Mouse (Mus musculus) midbrain, embryonic 13.5 days (tissue): ENCODE measurements around the gene Flywch2. TPM values are rescaled to one million over a fixed set of nuclear protein-coding genes. Genes with fewer than 3 reads are reported as not detected.

Source experiments
- ATAC-seq: fragments of 200-750 bp; cut with Nextera tagmentation; 2 replicates; pipeline ENCODE4 v1.8.0; 2017; ENCODE audit warnings: mild to moderate bottlenecking, moderate TSS enrichment, moderate library complexity
- H3K27ac ChIP-seq: fragments of 300-500 bp; sonication (generic); 2 replicates; pipeline ENCODE4 v1.5.1; 2015; ENCODE audit warnings: inconsistent platforms, mild to moderate bottlenecking, moderate library complexity
- H3K27me3 ChIP-seq: fragments of 300-500 bp; sonication (generic); 2 replicates; pipeline ENCODE4 v1.6.1; 2015; ENCODE audit warnings: mild to moderate bottlenecking, inconsistent platforms
- H3K36me3 ChIP-seq: fragments of 300-500 bp; sonication (generic); 2 replicates; pipeline ENCODE4 v1.6.1; 2015; ENCODE audit warnings: mild to moderate bottlenecking, inconsistent platforms
- H3K4me1 ChIP-seq: fragments of 300-500 bp; sonication (generic); replicated peaks from 2 replicates; pipeline ENCODE4 v1.6.1; 2015; ENCODE audit warnings: inconsistent platforms
- H3K4me2 ChIP-seq: fragments of 300-500 bp; sonication (generic); replicated peaks from 2 replicates; pipeline ENCODE4 v1.6.1; 2015; ENCODE audit warnings: moderate library complexity, mild to moderate bottlenecking, inconsistent platforms
- H3K4me3 ChIP-seq: fragments of 300-500 bp; sonication (generic); replicated peaks from 2 replicates; pipeline ENCODE4 v1.5.1; 2015; ENCODE audit warnings: mild to moderate bottlenecking, inconsistent platforms
- H3K9ac ChIP-seq: fragments of 300-500 bp; sonication (generic); replicated peaks from 2 replicates; pipeline ENCODE4 v1.6.1; 2015; ENCODE audit warnings: mild to moderate bottlenecking, inconsistent platforms
- H3K9me3 ChIP-seq: fragments of 300-500 bp; sonication (generic); 2 replicates; pipeline ENCODE4 v1.6.1; 2016; ENCODE audit warnings: mild to moderate bottlenecking, inconsistent platforms
- WGBS: fragments of 180-500 bp; shearing (Covaris S2); methylation state at CpG from one replicate; pipeline ENCODE4 v1.1.7; 2015; 5-methylcytosine and 5-hydroxymethylcytosine counted together
- polyA plus RNA-seq: library from polyadenylated mRNA; unstranded; fragments of >200 nt; fragmentation: Nextera tagmentation; extraction: Ambion mirVana; gene quantifications from 2 replicates; pipeline ENCODE4 v1.2.1, GENCODE M21; 2015

Gene Flywch2
- 63.9 and 70.5 TPM in 2 replicates for polyA plus RNA-seq

DNA sequence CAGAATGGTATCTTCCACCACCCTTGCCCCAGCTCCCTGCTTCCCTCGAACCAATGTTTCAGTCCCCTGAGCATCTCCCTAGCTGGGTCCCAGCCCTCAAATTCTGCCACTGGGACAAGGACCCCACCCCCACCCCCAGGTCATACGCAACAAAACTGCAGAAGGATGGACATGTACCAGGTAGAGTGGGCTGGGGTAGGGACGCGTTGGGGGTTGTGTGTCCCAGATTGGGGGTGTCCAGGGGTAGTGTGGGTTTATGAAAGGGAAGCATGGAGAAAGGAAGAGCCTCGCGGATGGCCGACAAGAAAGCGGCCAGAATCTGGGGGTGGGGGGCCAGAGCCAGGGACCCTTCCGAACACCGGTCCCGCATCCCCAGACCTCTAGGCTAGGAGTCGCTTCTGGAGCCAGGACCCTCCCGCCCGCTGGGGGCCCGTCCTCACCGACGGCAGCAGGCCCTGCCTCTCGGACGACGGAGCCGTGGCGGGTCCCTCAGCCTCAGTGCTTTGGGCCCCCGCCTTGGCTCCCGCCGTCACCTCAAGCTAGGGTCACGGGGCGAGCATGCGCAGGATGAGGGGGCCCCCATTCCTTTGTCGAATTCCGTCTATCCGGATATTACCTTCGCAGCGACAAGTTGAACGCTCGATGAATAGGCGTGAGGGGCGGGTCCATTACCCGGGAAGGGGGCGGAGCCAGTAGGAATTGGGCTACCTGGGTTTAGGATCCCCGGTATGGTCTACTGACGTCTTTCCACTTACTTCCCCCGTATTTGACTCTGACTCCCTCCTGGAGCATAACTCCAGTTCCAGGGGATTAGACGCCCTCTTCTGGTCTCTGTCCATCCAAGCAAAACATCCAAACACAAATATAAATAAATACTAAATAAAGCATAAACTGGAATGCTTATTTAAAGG lies at the start of gene Flywch2:
Gene Flywch2 (minus strand): TSS at position 521 of the 911 bp plus-strand sequence.
- H3K4me3 ChIP-seq, result peak within 1 kb of the TSS; percentile 54
- H3K36me3 ChIP-seq, result no peaks in the 10 kb centered on the region
- no peaks in the 10 kb centered on the region for H3K27me3 ChIP-seq
- peak within 1 kb of the TSS; percentile 86 for H3K9ac ChIP-seq
- no peaks in the 10 kb centered on the region for H3K9me3 ChIP-seq
- H3K4me2 ChIP-seq, result peak within 1 kb of the TSS; percentile 63
- peak; percentile 87 for ATAC-seq
- peak within 1 kb of the TSS; percentile 90 for H3K27ac ChIP-seq
- 2% methylated on average over 43 of the region's 43 CpGs for WGBS
- H3K4me1 ChIP-seq, result peaks cover 27% of the 10 kb centered on the region

DNA sequence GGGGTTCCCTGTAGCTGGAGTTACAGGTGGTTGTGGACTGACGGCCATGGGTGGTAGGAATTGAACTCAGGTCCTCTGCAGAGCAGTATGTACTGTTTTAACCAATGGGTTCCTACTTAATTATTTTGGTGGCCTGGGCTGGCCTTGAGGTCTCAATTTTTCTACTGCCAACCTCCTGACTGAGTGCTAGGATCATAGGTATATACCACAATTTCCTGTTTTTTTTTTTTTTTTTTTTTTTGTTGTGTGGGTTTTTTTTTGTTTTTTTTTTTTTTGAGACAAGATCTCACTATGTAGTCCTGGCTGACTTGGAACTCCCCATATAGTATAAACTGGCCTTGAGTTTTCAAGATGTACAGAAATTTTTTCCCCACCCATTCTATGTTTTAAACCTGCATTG lies 45.3 kb upstream of the Flywch2 start:
- Histone ChIP-seq H3K9me3 (no peaks in the 10 kb centered on the region), H3K27me3 (peaks cover 27% of the 10 kb centered on the region; the same call in 1 of the 2 replicates), H3K27ac (no peak overlapping the region), H3K36me3 (peaks cover 10% of the 10 kb centered on the region), H3K4me3 (no peak overlapping the region), H3K4me2 (no peak overlapping the region), H3K4me1 (peaks cover 29% of the 10 kb centered on the region), H3K9ac (no peak overlapping the region)
- WGBS, result 97% methylated on average over 1 of the region's 1 CpGs
- ATAC-seq, result no peak

DNA sequence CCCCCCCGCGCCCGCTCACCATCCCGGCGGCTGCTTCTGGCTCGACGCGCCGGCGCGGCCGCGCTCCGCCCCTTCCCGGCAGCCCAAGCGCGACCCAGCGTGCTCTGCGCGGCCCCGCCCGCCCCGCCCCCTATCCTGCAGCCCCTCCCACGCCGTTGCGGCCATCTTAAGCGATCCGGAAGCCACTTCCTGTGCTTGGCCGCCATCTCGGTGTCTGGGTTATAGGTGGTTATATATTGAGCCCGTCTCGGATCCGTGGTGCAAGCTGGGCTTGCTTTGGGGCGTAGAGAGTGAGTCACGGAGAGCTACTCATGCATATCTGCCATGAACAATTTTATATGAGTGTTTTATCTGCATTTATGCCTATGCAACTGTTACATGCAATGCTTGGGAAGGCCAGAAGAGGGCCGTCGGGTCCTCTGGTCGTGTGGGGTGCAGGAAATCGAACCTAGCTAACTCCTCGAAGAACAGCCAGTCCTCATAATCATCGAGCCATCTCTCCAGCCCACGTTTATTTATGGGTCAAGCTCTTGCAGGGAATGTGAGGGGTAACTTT lies 43.3 kb upstream of the Flywch2 start, which contains the start of gene Elob:
Gene Elob (minus strand): TSS at position 73 of the 556 bp plus-strand sequence.
- H3K36me3 ChIP-seq, result peaks cover 31% of the 10 kb centered on the region
- peak within 1 kb of the TSS; percentile 75 for H3K4me3 ChIP-seq
- ATAC-seq, result peak; percentile 95
- peak within 1 kb of the TSS; percentile 75 for H3K4me2 ChIP-seq
- peak within 1 kb of the TSS; percentile 96 for H3K27ac ChIP-seq
- H3K9me3 ChIP-seq, result no peaks in the 10 kb centered on the region
- H3K27me3 ChIP-seq, result peaks cover 20% of the 10 kb centered on the region; the same call in 1 of the 2 replicates
- H3K4me1 ChIP-seq, result peaks cover 25% of the 10 kb centered on the region
- peak within 1 kb of the TSS; percentile 92 for H3K9ac ChIP-seq
- WGBS, result 1% methylated on average over 41 of the region's 42 CpGs

DNA sequence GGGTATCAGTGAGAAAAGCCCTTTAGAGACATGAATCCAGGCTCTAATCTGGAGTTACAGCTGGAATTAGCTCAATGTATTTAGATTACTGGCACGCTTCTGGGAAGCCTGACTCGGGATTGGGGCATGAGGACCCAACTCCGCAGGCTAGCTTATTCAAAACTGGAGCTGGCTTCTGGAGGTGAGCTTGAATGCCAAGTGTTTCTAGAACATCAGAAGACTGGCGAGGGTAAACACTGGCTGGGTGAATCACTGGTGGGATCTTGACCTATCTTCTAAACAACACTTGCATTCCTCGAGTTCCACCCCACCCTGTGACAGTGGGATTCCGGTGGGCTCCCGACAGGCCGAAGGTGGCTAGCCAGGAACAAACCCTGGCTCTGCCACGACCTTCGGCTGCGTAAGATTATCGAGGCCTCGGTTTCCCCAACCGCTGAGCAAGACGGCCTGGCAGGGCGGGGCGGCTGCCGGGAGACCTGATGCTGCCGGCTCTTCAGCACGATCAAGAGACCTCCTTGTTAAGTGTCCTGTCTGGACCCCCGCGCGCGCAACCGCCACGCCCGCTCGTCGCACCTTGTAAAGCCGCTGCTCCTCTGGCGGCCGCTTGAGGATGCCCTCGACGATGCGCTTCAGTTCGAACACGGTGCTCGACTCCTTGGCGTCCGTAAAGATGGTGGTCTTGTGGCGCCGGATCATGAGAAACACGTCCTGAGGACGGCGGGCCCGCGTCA lies 42.6 kb upstream of the Flywch2 start:
- Histone ChIP-seq H3K4me2 (peak overlapping the region; percentile 75), H3K9me3 (no peaks in the 10 kb centered on the region), H3K9ac (peak overlapping the region; percentile 92), H3K27ac (peak overlapping the region; percentile 96), H3K4me1 (peaks cover 25% of the 10 kb centered on the region), H3K36me3 (peaks cover 38% of the 10 kb centered on the region), H3K27me3 (peaks cover 13% of the 10 kb centered on the region; the same call in 1 of the 2 replicates), H3K4me3 (peak overlapping the region; percentile 75)
- ATAC-seq, result peak; percentile 88
- under 1% methylated on average over 47 of the region's 47 CpGs for WGBS

DNA sequence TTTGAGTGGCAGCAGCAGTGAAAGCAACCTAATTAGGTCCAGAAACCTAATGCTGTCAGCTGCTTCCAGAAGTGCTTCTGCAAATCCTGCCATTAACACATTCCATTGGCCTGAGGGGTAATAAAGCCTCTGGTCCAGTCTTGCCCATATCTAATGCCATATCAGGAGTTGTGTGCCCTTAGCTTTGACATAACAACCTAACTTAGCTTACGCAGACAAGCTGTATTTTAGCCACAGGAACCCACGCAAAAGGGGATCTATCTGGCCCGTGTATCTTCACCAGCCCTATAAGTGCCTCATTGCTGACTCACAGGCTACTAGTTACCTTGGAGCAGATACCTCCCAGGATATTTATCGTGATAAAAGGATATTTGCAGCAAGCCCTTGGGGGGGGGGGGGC lies 39.7 kb upstream of the Flywch2 start:
- Histone ChIP-seq H3K36me3 (peaks cover 66% of the 10 kb centered on the region), H3K9ac (no peak overlapping the region), H3K27ac (no peak overlapping the region), H3K9me3 (no peaks in the 10 kb centered on the region), H3K4me3 (no peak overlapping the region), H3K27me3 (no peaks in the 10 kb centered on the region), H3K4me1 (peaks cover 25% of the 10 kb centered on the region), H3K4me2 (no peak overlapping the region)
- 86% methylated on average over 4 of the region's 4 CpGs for WGBS
- no peak for ATAC-seq

DNA sequence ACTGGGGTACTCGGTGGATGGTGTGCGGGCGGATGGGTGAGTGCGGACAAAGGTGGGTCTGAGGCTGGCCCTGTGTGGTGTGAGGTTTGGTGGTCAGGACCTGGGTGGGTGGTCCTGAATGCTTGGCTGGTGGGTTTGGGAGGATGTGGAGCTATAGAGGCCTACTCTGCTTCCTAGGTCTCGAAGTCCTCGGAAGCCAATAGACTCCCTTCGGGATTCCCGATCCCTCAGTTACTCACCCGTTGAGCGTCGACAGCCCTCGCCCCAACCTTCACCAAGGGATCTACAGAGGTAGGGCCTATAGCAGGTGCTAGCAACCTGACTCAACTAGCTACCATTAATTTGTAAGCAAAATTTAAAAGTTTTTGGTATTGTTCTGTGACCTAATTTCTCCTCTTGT lies 37.7 kb upstream of the Flywch2 start:
- Histone ChIP-seq H3K4me2 (no peak overlapping the region), H3K36me3 (peaks cover 86% of the 10 kb centered on the region), H3K4me3 (no peak overlapping the region), H3K27ac (no peak overlapping the region), H3K4me1 (peaks cover 20% of the 10 kb centered on the region), H3K9me3 (peaks cover 5% of the 10 kb centered on the region; the same call in 1 of the 2 replicates), H3K9ac (no peak overlapping the region), H3K27me3 (no peaks in the 10 kb centered on the region)
- 91% methylated on average over 12 of the region's 12 CpGs for WGBS
- 0 out of 2 replicates have a peak, but pooled peaks have one; percentile 46 for ATAC-seq

DNA sequence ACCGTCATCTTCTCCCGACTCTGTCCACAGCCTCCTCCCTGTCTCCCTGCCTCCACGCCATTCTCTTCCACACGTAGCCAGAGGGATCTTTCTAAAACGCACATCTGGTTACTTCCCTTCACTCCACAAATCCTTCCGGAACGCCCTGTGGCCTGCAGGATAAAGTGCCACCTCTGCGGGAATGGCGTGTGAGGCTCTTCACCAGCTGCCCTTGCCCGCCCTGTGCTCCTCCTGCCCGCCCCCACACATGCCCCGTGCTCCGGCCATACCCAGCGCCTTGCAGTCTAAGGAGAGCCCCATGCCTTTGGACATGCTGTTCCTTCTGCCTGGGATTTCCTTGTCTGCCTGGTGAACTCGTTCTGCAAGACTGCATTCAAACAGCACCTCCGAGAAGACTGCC lies 37.1 kb upstream of the Flywch2 start:
- Histone ChIP-seq H3K9me3 (peaks cover 8% of the 10 kb centered on the region; the same call in 1 of the 2 replicates), H3K36me3 (peaks cover 92% of the 10 kb centered on the region), H3K4me2 (no peak overlapping the region), H3K4me1 (peaks cover 17% of the 10 kb centered on the region), H3K27ac (no peak overlapping the region), H3K4me3 (no peak overlapping the region), H3K9ac (no peak overlapping the region), H3K27me3 (no peaks in the 10 kb centered on the region)
- ATAC-seq, result peak; percentile 44; the same call in 1 of the 2 replicates
- WGBS, result 85% methylated on average over 16 of the region's 16 CpGs

DNA sequence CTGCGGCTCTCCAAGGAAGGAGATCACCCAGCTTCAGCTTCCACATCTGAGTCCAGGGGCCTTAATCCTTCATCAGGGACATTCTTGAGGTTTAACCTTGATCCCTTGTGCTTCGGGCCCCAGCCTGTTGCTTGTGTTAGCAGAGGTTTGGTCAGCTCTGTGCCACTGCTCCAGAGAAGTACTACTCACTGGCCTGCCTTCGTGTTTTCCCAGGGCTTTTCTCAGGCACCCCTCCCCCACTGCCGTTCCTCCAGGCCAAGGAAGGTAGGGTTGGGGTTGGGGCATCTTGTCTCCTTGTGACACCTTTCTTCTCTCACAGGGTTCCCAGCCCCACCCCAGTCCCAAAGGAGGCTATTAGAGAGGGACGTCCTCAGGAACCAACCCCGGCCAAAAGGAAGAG lies 36.2 kb upstream of the Flywch2 start:
- no peak overlapping the region for H3K4me3 ChIP-seq
- peaks cover 99% of the 10 kb centered on the region for H3K36me3 ChIP-seq
- H3K4me2 ChIP-seq, result no peak overlapping the region
- no peaks in the 10 kb centered on the region for H3K27me3 ChIP-seq
- H3K9ac ChIP-seq, result no peak overlapping the region
- no peak overlapping the region for H3K27ac ChIP-seq
- ATAC-seq, result no peak
- H3K4me1 ChIP-seq, result peaks cover 8% of the 10 kb centered on the region
- 83% methylated on average over 6 of the region's 6 CpGs for WGBS
- peaks cover 8% of the 10 kb centered on the region; the same call in 1 of the 2 replicates for H3K9me3 ChIP-seq

DNA sequence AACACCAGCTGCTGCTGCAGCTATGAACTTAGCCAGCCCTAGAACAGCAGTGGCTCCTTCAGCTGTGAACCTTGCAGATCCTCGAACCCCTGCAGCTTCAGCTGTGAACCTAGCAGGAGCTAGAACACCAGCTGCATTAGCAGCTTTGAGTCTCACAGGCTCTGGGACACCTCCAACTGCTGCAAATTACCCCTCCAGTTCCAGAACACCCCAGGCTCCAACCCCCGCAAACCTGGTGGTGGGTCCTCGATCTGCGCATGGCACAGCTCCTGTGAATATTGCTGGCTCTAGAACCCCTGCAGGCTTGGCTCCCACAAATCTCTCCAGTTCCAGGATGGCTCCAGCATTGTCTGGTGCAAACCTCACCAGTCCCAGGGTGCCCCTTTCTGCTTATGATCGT lies 34.9 kb upstream of the Flywch2 start:
- no peaks in the 10 kb centered on the region for H3K4me1 ChIP-seq
- H3K4me2 ChIP-seq, result no peak overlapping the region
- H3K27me3 ChIP-seq, result no peaks in the 10 kb centered on the region
- no peak overlapping the region for H3K27ac ChIP-seq
- no peak for ATAC-seq
- no peak overlapping the region for H3K4me3 ChIP-seq
- no peak overlapping the region for H3K9ac ChIP-seq
- H3K9me3 ChIP-seq, result peaks cover 8% of the 10 kb centered on the region; the same call in 1 of the 2 replicates
- WGBS, result 98% methylated on average over 5 of the region's 5 CpGs
- peaks cover 100% of the 10 kb centered on the region for H3K36me3 ChIP-seq

DNA sequence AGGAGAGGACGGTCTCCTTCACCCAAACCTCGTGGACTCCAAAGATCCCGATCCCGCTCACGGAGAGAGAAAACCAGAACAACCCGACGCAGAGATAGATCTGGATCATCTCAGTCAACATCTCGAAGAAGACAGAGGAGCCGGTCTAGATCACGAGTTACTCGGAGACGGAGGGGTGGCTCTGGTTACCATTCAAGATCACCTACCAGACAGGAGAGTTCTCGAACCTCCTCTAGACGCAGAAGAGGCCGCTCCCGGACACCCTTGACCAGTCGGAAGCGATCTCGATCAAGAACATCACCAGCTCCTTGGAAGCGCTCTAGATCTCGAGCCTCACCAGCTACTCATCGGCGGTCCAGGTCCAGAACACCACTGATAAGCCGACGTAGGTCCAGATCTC lies 33.4 kb upstream of the Flywch2 start:
- peaks cover 100% of the 10 kb centered on the region for H3K36me3 ChIP-seq
- 98% methylated on average over 25 of the region's 25 CpGs for WGBS
- H3K27me3 ChIP-seq, result no peaks in the 10 kb centered on the region
- peaks cover 8% of the 10 kb centered on the region; the same call in 1 of the 2 replicates for H3K9me3 ChIP-seq
- no peak for ATAC-seq
- H3K27ac ChIP-seq, result no peak overlapping the region
- no peak overlapping the region for H3K4me3 ChIP-seq
- H3K9ac ChIP-seq, result no peak overlapping the region
- H3K4me1 ChIP-seq, result no peaks in the 10 kb centered on the region
- no peak overlapping the region for H3K4me2 ChIP-seq

DNA sequence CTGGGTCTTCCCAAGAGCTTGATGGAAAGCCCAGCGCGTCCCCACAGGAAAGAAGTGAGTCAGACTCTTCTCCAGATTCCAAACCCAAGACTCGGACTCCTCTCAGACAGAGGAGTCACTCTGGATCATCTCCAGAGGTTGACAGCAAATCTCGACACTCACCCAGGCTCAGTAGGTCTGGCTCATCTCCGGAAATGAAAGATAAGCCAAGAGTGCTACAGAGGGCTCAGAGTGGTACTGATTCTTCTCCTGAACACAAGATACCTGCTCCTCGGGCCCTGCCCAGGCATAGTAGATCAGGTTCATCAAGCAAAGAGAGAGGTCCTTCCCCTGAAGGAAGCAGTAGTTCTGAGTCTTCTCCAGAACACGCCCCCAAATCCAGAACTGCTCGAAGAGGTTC lies 32.7 kb upstream of the Flywch2 start:
- no peaks in the 10 kb centered on the region for H3K4me1 ChIP-seq
- no peaks in the 10 kb centered on the region for H3K27me3 ChIP-seq
- H3K9ac ChIP-seq, result no peak overlapping the region
- no peak overlapping the region for H3K27ac ChIP-seq
- 96% methylated on average over 8 of the region's 8 CpGs for WGBS
- H3K4me2 ChIP-seq, result no peak overlapping the region
- H3K4me3 ChIP-seq, result no peak overlapping the region; the same call in 1 of the 2 replicates
- ATAC-seq, result no peak
- H3K36me3 ChIP-seq, result peaks cover 99% of the 10 kb centered on the region
- H3K9me3 ChIP-seq, result peaks cover 8% of the 10 kb centered on the region; the same call in 1 of the 2 replicates
